Mouse (Mus musculus) bone marrow macrophage, adult 2 months (primary cell): Measurements from ENCODE around the gene Wdr86. TPM values are rescaled to one million over a fixed set of nuclear protein-coding genes. Genes with fewer than 3 reads are reported as not detected.
"Not testable (repeated sequence)": the region's sequence is repeated elsewhere in the genome, so short reads cannot be mapped to it uniquely, and the experiment has no call there.

ENCODE experiments used
- H3K27ac ChIP-seq: 2 replicates; pipeline ENCODE4 v1.5.1; 2012; ENCODE audit warnings: low read depth, low read length; ENCODE audit not compliant: insufficient read depth
- H3K4me1 ChIP-seq: 2 replicates; pipeline ENCODE4 v1.6.1; 2012; ENCODE audit warnings: low read length; ENCODE audit not compliant: control insufficient read depth, insufficient read depth
- H3K4me3 ChIP-seq: 2 replicates; pipeline ENCODE4 v1.5.1; 2012; ENCODE audit warnings: mild to moderate bottlenecking, low read length, moderate library complexity; ENCODE audit not compliant: insufficient read depth
- CTCF ChIP-seq: IDR thresholded peaks from 2 replicates; pipeline ENCODE4 v1.5.1; 2012; ENCODE audit warnings: low read depth, mild to moderate bottlenecking, low read length, moderate library complexity
- POLR2A ChIP-seq: IDR thresholded peaks from 2 replicates; pipeline ENCODE4 v1.6.1; 2012; ENCODE audit warnings: mild to moderate bottlenecking, low read depth, low read length, borderline replicate concordance
- polyA plus RNA-seq: library from polyadenylated mRNA; stranded (reverse); fragments of >200 nt; gene quantifications from 2 replicates; pipeline ENCODE4 v1.2.4, GENCODE M21; 2012; ENCODE audit not compliant: missing spikeins, insufficient read depth, insufficient read length

Gene Wdr86
- not detected in 2 replicates for polyA plus RNA-seq

- H3K4me3 ChIP-seq: peak within 1 kb of the TSS; percentile 33
- peaks cover 2% of the 10 kb centered on the region; the same call in 1 of the 2 replicates for H3K4me1 ChIP-seq
- no peak within 1 kb of the TSS for H3K27ac ChIP-seq
- no peak for TF ChIP-seq CTCF
- no peak for TF ChIP-seq POLR2A
These were observed at the start of gene Wdr86 for GRCm38 (mm10) chr5:24730488-24730871. TSS of gene Wdr86 (minus strand) at chr5:24730727.

GRCm38 (mm10) chr5:24779881-24780512 lies 49.5 kb upstream of the Wdr86 start:
- peak; percentile 81 for TF ChIP-seq CTCF
- TF ChIP-seq POLR2A: no peak
- peaks cover 12% of the 10 kb centered on the region for H3K4me1 ChIP-seq
- H3K4me3 ChIP-seq: no peak overlapping the region
- H3K27ac ChIP-seq: no peak overlapping the region

GRCm38 (mm10) chr5:24779321-24779720 lies 48.8 kb upstream of the Wdr86 start:
- no peak for TF ChIP-seq POLR2A
- TF ChIP-seq CTCF: no peak
- H3K27ac ChIP-seq: no peak overlapping the region
- peaks cover 12% of the 10 kb centered on the region for H3K4me1 ChIP-seq
- H3K4me3 ChIP-seq: no peak overlapping the region

- TF ChIP-seq CTCF (no peak), POLR2A (no peak)
- no peak overlapping the region for H3K4me3 ChIP-seq
These were observed 48.3 kb upstream of the Wdr86 start for GRCm38 (mm10) chr5:24778843-24779140.

GRCm38 (mm10) chr5:24778082-24778842 lies 47.7 kb upstream of the Wdr86 start:
- H3K27ac ChIP-seq: no peak overlapping the region
- peaks cover 12% of the 10 kb centered on the region for H3K4me1 ChIP-seq
- no peak overlapping the region for H3K4me3 ChIP-seq
- TF ChIP-seq CTCF (no peak), POLR2A (no peak)

More at GRCm38 (mm10) chr5:24778843-24779140, 48.3 kb upstream of the Wdr86 start:
- Histone ChIP-seq H3K4me1 (peaks cover 12% of the 10 kb centered on the region), H3K27ac (no peak overlapping the region)

GRCm38 (mm10) chr5:24776681-24777080 lies 46.2 kb upstream of the Wdr86 start:
- Histone ChIP-seq H3K27ac (no peak overlapping the region), H3K4me1 (peaks cover 12% of the 10 kb centered on the region), H3K4me3 (no peak overlapping the region)
- no peak for TF ChIP-seq POLR2A
- peak; percentile 41; the same call in 1 of the 2 replicates for TF ChIP-seq CTCF

- not testable (repeated sequence) for H3K4me1 ChIP-seq, H3K27ac ChIP-seq, H3K4me3 ChIP-seq
These were observed 44.0 kb upstream of the Wdr86 start for GRCm38 (mm10) chr5:24774549-24774948.

- TF ChIP-seq POLR2A (no peak), CTCF (no peak)
- Histone ChIP-seq H3K4me1 (no peaks in the 10 kb centered on the region), H3K4me3 (no peak within 1 kb of the TSS), H3K27ac (no peak within 1 kb of the TSS)
These were observed 27.3 kb upstream of the Wdr86 start, which contains the start of gene Crygn for GRCm38 (mm10) chr5:24757816-24758215. TSS of gene Crygn (minus strand) at chr5:24758008.

- Histone ChIP-seq H3K4me1 (peaks cover 5% of the 10 kb centered on the region), H3K4me3 (no peak overlapping the region), H3K27ac (no peak overlapping the region)
- TF ChIP-seq CTCF (no peak), POLR2A (no peak)
These were observed 26.4 kb upstream of the Wdr86 start for GRCm38 (mm10) chr5:24756931-24757330.

- H3K4me3 ChIP-seq: no peak overlapping the region
- no peak for TF ChIP-seq POLR2A
- no peak for TF ChIP-seq CTCF
- H3K4me1 ChIP-seq: peaks cover 11% of the 10 kb centered on the region
- peak overlapping the region; percentile 61 for H3K27ac ChIP-seq
These were observed 21.6 kb upstream of the Wdr86 start for GRCm38 (mm10) chr5:24752175-24752498.
